Mouse (Mus musculus) cortical plate, adult 2 months (tissue): Measurements from ENCODE around the gene Muc13. TPM values are rescaled to one million over a fixed set of nuclear protein-coding genes. Genes with fewer than 3 reads are reported as not detected.

ENCODE experiments used
- H3K27ac ChIP-seq: fragments of 200-500 bp; 2 replicates; pipeline ENCODE4 v1.5.1; 2012; ENCODE audit warnings: low read length, control low read depth, inconsistent platforms; ENCODE audit not compliant: insufficient read depth
- H3K4me1 ChIP-seq: fragments of 200-500 bp; 2 replicates; pipeline ENCODE4 v1.6.1; 2011; ENCODE audit warnings: low read length; ENCODE audit not compliant: control insufficient read depth, insufficient read depth
- H3K4me3 ChIP-seq: fragments of 200-500 bp; 2 replicates; pipeline ENCODE4 v1.5.1; 2011; ENCODE audit warnings: mild to moderate bottlenecking, low read length, control low read depth; ENCODE audit not compliant: insufficient read depth
- CTCF ChIP-seq: fragments of 200-500 bp; IDR thresholded peaks from 2 replicates; pipeline ENCODE4 v1.5.1; 2011; ENCODE audit warnings: mild to moderate bottlenecking, control low read depth, low read length; ENCODE audit not compliant: insufficient read depth; ENCODE audit errors: extremely low read depth
- POLR2A ChIP-seq: fragments of 200-500 bp; IDR thresholded peaks from 2 replicates; pipeline ENCODE4 v1.6.1; 2011; ENCODE audit warnings: mild to moderate bottlenecking, low read length, control low read depth; ENCODE audit not compliant: insufficient read depth; ENCODE audit errors: extremely low read depth
- polyA plus RNA-seq: library from polyadenylated mRNA; depleted of rRNA; stranded (reverse); fragments of >200 nt; gene quantifications from 2 replicates; pipeline ENCODE4 v1.2.3, GENCODE M21; 2012

Muc13 gene
- polyA plus RNA-seq, 1 experiment = 0.10 TPM

DNA sequence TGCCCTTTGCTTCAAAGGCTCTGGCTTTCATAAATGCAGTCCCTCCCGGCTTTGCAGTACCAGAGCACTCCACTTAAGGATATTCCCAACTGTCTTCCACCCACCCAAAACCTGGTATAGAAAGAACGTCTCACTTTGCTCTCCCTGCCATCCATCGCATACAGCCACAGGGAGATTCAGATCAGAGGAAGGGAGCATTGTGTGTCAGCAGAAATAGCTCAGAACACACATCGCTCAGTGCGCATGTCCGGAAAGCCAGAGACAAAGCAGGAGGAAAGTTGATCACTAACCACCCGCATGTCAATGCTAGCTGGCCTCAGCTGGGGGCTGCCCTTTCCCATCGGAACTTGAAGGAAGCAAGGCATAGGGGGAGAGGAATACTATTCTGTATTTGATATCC, 38.5 kb upstream of the Muc13 start:
- Histone ChIP-seq H3K4me3 (no peak overlapping the region), H3K27ac (no peak overlapping the region), H3K4me1 (no peaks in the 10 kb centered on the region; the same call in 1 of the 2 replicates)
- TF ChIP-seq CTCF = no peak
- TF ChIP-seq POLR2A = no peak

DNA sequence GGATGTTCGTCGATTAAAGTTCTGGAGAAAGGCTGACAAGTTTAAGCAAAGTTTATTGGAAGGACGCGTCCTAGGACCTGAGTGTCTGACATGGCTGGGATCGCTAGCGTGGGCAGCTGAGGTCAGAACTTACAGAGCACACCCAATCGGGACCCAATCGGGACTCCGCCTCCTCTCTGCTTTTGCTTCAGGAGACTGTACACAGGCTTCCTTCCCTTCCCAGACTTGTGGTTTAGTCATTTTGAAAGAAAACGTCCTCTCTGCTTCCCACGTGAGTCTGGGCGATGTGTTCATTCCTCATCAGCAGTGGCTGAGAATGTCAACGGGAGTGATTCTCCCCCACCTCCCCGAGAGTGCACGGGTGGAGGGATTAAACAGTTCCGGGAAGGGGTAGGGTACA, 37.9 kb upstream of the Muc13 start:
- Histone ChIP-seq H3K4me1 (no peaks in the 10 kb centered on the region; the same call in 1 of the 2 replicates), H3K27ac (no peak overlapping the region), H3K4me3 (no peak overlapping the region)
- TF ChIP-seq CTCF = no peak
- no peak for TF ChIP-seq POLR2A

DNA sequence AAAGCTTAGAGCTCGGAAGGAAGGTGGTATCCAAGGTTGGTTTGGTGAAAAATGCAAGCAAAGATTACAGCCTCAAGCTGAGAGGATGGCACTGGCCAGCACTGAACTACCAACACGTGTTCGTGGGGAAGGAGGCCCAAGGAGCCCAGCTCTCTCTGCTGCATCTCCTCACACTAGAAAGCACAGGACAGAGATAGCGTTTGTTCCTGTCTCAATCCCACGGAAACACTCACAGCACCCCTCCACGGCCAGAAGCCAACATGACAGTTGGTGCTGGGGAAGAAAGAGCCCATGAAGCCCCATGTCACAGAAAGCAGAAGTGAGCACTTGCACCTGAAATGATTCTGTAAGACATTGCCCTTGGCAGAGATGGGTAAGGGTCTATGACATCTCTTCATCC, 37.4 kb upstream of the Muc13 start:
- no peaks in the 10 kb centered on the region; the same call in 1 of the 2 replicates for H3K4me1 ChIP-seq
- no peak overlapping the region for H3K4me3 ChIP-seq
- TF ChIP-seq POLR2A = no peak
- no peak overlapping the region for H3K27ac ChIP-seq

DNA sequence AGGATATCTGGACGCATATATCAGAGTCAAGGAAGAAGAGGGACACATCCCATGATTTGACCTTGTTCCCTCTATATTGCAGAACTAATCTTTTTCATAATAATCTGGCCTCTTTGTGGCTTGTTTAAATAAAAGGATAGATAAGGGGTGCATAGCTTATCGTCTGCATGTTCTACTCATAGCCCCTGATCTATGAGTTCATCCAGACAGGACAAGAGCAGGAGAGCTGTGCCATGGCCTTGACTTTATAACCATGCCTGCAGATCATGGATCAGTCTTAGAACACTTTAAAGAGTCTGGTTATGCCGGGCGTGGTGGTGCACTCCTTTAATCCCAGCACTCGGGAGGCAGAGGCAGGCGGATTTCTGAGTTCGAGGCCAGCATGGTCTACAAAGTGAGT, 34.6 kb upstream of the Muc13 start:
- no peak overlapping the region for H3K4me3 ChIP-seq
- TF ChIP-seq POLR2A = no peak
- no peak for TF ChIP-seq CTCF
- H3K27ac ChIP-seq = no peak overlapping the region
- H3K4me1 ChIP-seq = no peaks in the 10 kb centered on the region; the same call in 1 of the 2 replicates

- H3K4me1 ChIP-seq = no peaks in the 10 kb centered on the region; the same call in 1 of the 2 replicates
- no peak overlapping the region for H3K27ac ChIP-seq
- TF ChIP-seq CTCF = no peak
- TF ChIP-seq POLR2A = no peak
- H3K4me3 ChIP-seq = no peak overlapping the region
Observed at GRCm38 (mm10) chr16:33760542-33760941, 33.3 kb upstream of the Muc13 start.

GRCm38 (mm10) chr16:33760996-33761395, 32.8 kb upstream of the Muc13 start:
- Histone ChIP-seq H3K4me3 (no peak overlapping the region), H3K27ac (no peak overlapping the region), H3K4me1 (no peaks in the 10 kb centered on the region; the same call in 1 of the 2 replicates)
- TF ChIP-seq CTCF (no peak), POLR2A (no peak)

DNA sequence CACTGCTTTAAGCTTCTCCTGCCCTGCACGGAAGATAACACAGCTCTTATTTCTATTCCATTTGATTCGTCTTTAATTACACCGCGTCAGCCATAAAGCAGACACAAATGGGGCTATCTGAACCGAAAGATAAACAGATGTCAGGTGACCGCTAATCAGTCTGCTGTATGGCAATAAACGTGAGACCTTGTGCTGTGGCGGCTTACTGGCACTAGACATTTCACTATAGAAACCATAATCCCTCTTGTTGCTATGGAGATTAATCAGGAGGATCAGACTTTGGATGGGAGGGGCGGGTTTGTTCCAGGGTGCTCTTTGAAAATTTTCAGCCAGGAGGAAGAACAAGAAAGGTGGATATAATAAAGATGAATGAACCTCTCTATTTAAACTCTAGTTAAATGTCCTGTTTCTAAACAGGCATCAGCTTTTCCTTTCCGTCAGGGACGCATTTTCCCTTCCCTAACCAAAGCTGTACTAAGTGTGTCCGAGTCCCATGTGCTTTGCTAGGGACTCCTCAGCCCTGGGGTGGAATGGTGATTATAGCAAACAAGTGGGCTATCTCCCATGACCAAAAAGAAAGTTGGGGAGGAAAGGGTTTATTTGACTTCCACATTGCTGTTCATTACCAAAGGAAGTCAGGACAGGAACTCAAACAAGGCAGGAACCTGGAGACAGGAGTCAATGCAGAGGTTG, 29.2 kb upstream of the Muc13 start:
- H3K27ac ChIP-seq = no peak overlapping the region
- TF ChIP-seq POLR2A = no peak
- H3K4me3 ChIP-seq = no peak overlapping the region
- peaks cover 2% of the 10 kb centered on the region; the same call in 1 of the 2 replicates for H3K4me1 ChIP-seq

GRCm38 (mm10) chr16:33765477-33765876, 28.4 kb upstream of the Muc13 start:
- Histone ChIP-seq H3K4me3 (no peak overlapping the region), H3K27ac (no peak overlapping the region), H3K4me1 (peaks cover 2% of the 10 kb centered on the region; the same call in 1 of the 2 replicates)
- no peak for TF ChIP-seq CTCF
- no peak for TF ChIP-seq POLR2A

- Histone ChIP-seq H3K4me1 (peaks cover 2% of the 10 kb centered on the region; the same call in 1 of the 2 replicates), H3K27ac (no peak overlapping the region), H3K4me3 (no peak overlapping the region)
- TF ChIP-seq POLR2A (no peak), CTCF (no peak)
Observed at GRCm38 (mm10) chr16:33766309-33766708, 27.5 kb upstream of the Muc13 start.

DNA sequence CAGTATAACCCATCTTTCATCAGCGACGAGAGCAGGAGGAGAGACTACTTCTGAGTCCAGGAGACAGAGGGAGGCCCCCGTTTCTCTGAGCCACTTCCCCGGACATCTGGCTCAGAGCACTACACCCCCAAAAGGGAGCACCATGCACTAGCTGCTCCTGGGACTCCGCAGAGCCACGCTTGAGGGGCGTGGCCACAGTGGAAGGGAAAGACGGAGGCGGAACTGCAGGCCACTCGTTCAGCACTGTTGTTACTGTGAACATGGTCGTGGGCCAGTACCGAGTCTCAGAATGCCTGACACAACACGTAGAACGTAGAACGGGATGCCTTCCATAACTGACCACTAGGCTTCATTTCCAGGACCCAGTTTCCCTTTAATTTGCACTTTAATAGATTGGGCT, 27.1 kb upstream of the Muc13 start:
- TF ChIP-seq CTCF (no peak), POLR2A (no peak)
- Histone ChIP-seq H3K4me1 (peaks cover 2% of the 10 kb centered on the region; the same call in 1 of the 2 replicates), H3K27ac (no peak overlapping the region), H3K4me3 (no peak overlapping the region)
